Mouse (Mus musculus): ENCODE data around the gene Kcnab2. TPM values are rescaled to one million over a fixed set of nuclear protein-coding genes. Genes with fewer than 3 reads are reported as not detected.

Gene Kcnab2
- polyA plus RNA-seq, 1 experiment, result 191 TPM

DNA sequence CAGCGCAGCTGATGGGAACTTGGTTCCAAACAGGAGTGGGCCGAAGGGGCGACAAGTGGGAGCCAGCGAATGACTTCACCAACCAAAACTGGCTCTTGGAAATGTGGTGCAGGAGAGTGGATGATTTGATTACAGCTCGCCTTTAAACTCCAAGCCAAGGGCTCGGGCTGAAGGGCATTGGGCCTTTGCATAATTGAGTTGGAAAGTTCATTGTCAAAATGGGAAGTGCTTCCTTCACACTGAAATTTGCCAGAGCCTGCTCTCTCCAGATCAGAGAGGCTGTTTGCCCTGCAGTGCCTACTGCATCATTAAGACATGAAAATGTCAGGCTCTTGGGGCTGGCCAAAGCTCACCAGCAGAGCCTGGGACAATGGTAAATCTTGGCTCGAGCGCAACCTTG, 71.1 kb downstream of the Kcnab2 start:
- TF ChIP-seq CTCF (IDR thresholded peaks at IDR 0.05; ENCODE audit: borderline replicate concordance, insufficient read depth, low read depth, low read length) (no peak), POLR2A (IDR thresholded peaks at IDR 0.05; ENCODE audit: borderline replicate concordance, insufficient read depth, low read length) (no peak)
- WGBS, result 51% methylated on average over 8 of the region's 8 CpGs
- no peak overlapping the region for H3K4me3 ChIP-seq (replicated peaks; ENCODE audit: insufficient read depth, low read depth, low read length)
- DNase-seq, result no peak
- H3K4me1 ChIP-seq (ENCODE audit: control insufficient read depth, insufficient read depth, low read length), result peaks cover 16% of the 10 kb centered on the region
- H3K27ac ChIP-seq (ENCODE audit: insufficient read depth, low read length), result no peak overlapping the region
- no peaks in the 10 kb centered on the region for H3K27me3 ChIP-seq (ENCODE audit: control insufficient read depth, insufficient read depth, low read length)

GRCm38 (mm10) chr4:152405671-152406201, 71.9 kb downstream of the Kcnab2 start:
- TF ChIP-seq POLR2A (IDR thresholded peaks at IDR 0.05; ENCODE audit: borderline replicate concordance, insufficient read depth, low read length) (no peak), CTCF (IDR thresholded peaks at IDR 0.05; ENCODE audit: borderline replicate concordance, insufficient read depth, low read depth, low read length) (no peak)
- H3K4me3 ChIP-seq (replicated peaks; ENCODE audit: insufficient read depth, low read depth, low read length), result no peak overlapping the region
- 22% methylated on average over 7 of the region's 7 CpGs for WGBS
- no peak for DNase-seq
- no peak overlapping the region for H3K27ac ChIP-seq (ENCODE audit: insufficient read depth, low read length)
- H3K27me3 ChIP-seq (ENCODE audit: control insufficient read depth, insufficient read depth, low read length), result no peaks in the 10 kb centered on the region
- H3K4me1 ChIP-seq (ENCODE audit: control insufficient read depth, insufficient read depth, low read length), result peaks cover 16% of the 10 kb centered on the region

DNA sequence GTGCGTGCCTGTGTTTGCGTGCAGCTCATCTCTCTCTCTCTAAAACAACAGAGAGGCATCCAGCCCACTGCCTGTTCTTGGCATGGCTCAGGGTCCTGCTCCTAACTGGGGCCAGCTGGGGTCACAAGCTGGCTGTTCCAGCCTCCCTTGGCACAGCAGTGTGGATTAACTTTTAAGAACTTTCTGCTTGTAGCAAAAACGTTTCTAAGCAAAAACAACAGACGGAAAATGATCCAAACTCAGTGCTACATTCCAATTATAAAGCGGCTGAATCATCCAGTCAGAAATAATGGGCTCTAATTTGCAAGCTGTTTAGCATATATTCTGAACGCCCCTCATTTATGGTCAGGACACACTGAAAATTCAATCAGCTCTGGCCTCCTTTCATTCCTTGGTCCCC, 72.5 kb downstream of the Kcnab2 start:
- no peak for DNase-seq
- TF ChIP-seq CTCF (IDR thresholded peaks at IDR 0.05; ENCODE audit: borderline replicate concordance, insufficient read depth, low read depth, low read length) (no peak), POLR2A (IDR thresholded peaks at IDR 0.05; ENCODE audit: borderline replicate concordance, insufficient read depth, low read length) (no peak)
- peaks cover 16% of the 10 kb centered on the region for H3K4me1 ChIP-seq (ENCODE audit: control insufficient read depth, insufficient read depth, low read length)
- WGBS, result 80% methylated on average over 6 of the region's 6 CpGs
- no peak overlapping the region for H3K4me3 ChIP-seq (replicated peaks; ENCODE audit: insufficient read depth, low read depth, low read length)
- H3K27ac ChIP-seq (ENCODE audit: insufficient read depth, low read length), result no peak overlapping the region
- H3K27me3 ChIP-seq (ENCODE audit: control insufficient read depth, insufficient read depth, low read length), result no peaks in the 10 kb centered on the region

- no peaks in the 10 kb centered on the region for H3K27me3 ChIP-seq (ENCODE audit: control insufficient read depth, insufficient read depth, low read length)
- TF ChIP-seq CTCF (IDR thresholded peaks at IDR 0.05; ENCODE audit: borderline replicate concordance, insufficient read depth, low read depth, low read length) (no peak), POLR2A (IDR thresholded peaks at IDR 0.05; ENCODE audit: borderline replicate concordance, insufficient read depth, low read length) (no peak)
- peaks cover 13% of the 10 kb centered on the region for H3K4me1 ChIP-seq (ENCODE audit: control insufficient read depth, insufficient read depth, low read length)
- 8% methylated on average over 3 of the region's 3 CpGs for WGBS
- H3K27ac ChIP-seq (ENCODE audit: insufficient read depth, low read length), result no peak overlapping the region
- DNase-seq, result peak; percentile 67 to 79
- H3K4me3 ChIP-seq (replicated peaks; ENCODE audit: insufficient read depth, low read depth, low read length), result no peak overlapping the region
Measured at GRCm38 (mm10) chr4:152398926-152399325, 78.7 kb downstream of the Kcnab2 start.

GRCm38 (mm10) chr4:152392627-152393026, 85.0 kb downstream of the Kcnab2 start:
- no peaks in the 10 kb centered on the region for H3K27me3 ChIP-seq (ENCODE audit: control insufficient read depth, insufficient read depth, low read length)
- 70% methylated on average over 17 of the region's 17 CpGs for WGBS
- TF ChIP-seq POLR2A (IDR thresholded peaks at IDR 0.05; ENCODE audit: borderline replicate concordance, insufficient read depth, low read length) (no peak), CTCF (IDR thresholded peaks at IDR 0.05; ENCODE audit: borderline replicate concordance, insufficient read depth, low read depth, low read length) (no peak)
- peaks cover 13% of the 10 kb centered on the region for H3K4me1 ChIP-seq (ENCODE audit: control insufficient read depth, insufficient read depth, low read length)
- no peak for DNase-seq
- H3K27ac ChIP-seq (ENCODE audit: insufficient read depth, low read length), result no peak overlapping the region
- no peak overlapping the region for H3K4me3 ChIP-seq (replicated peaks; ENCODE audit: insufficient read depth, low read depth, low read length)

GRCm38 (mm10) chr4:152392192-152392591, 85.5 kb downstream of the Kcnab2 start:
- H3K27me3 ChIP-seq (ENCODE audit: control insufficient read depth, insufficient read depth, low read length), result no peaks in the 10 kb centered on the region
- DNase-seq, result peak; percentile 65 to 68
- no peak overlapping the region for H3K27ac ChIP-seq (ENCODE audit: insufficient read depth, low read length)
- peaks cover 13% of the 10 kb centered on the region for H3K4me1 ChIP-seq (ENCODE audit: control insufficient read depth, insufficient read depth, low read length)
- H3K4me3 ChIP-seq (replicated peaks; ENCODE audit: insufficient read depth, low read depth, low read length), result no peak overlapping the region
- TF ChIP-seq POLR2A (IDR thresholded peaks at IDR 0.05; ENCODE audit: borderline replicate concordance, insufficient read depth, low read length) (no peak), CTCF (IDR thresholded peaks at IDR 0.05; ENCODE audit: borderline replicate concordance, insufficient read depth, low read depth, low read length) (no peak)
- WGBS, result 4% methylated on average over 5 of the region's 5 CpGs

- WGBS, result 54% methylated on average over 16 of the region's 16 CpGs
- H3K27me3 ChIP-seq (ENCODE audit: control insufficient read depth, insufficient read depth, low read length), result no peaks in the 10 kb centered on the region
- peak in 1 of 2 experiments; percentile 34 for DNase-seq
- H3K4me3 ChIP-seq (replicated peaks; ENCODE audit: insufficient read depth, low read depth, low read length), result no peak overlapping the region
- TF ChIP-seq CTCF (IDR thresholded peaks at IDR 0.05; ENCODE audit: borderline replicate concordance, insufficient read depth, low read depth, low read length), result peak; percentile 42
- no peak for TF ChIP-seq POLR2A (IDR thresholded peaks at IDR 0.05; ENCODE audit: borderline replicate concordance, insufficient read depth, low read length)
- H3K27ac ChIP-seq (ENCODE audit: insufficient read depth, low read length), result no peak overlapping the region
- H3K4me1 ChIP-seq (ENCODE audit: control insufficient read depth, insufficient read depth, low read length), result no peaks in the 10 kb centered on the region
Measured at GRCm38 (mm10) chr4:152385644-152386043, 92.0 kb downstream of the Kcnab2 start.

GRCm38 (mm10) chr4:152382528-152383252, 95.0 kb downstream of the Kcnab2 start:
- no peaks in the 10 kb centered on the region for H3K27me3 ChIP-seq (ENCODE audit: control insufficient read depth, insufficient read depth, low read length)
- DNase-seq, result no peak
- no peaks in the 10 kb centered on the region for H3K4me1 ChIP-seq (ENCODE audit: control insufficient read depth, insufficient read depth, low read length)
- TF ChIP-seq POLR2A (IDR thresholded peaks at IDR 0.05; ENCODE audit: borderline replicate concordance, insufficient read depth, low read length) (no peak), CTCF (IDR thresholded peaks at IDR 0.05; ENCODE audit: borderline replicate concordance, insufficient read depth, low read depth, low read length) (no peak)
- WGBS, result 69% methylated on average over 17 of the region's 17 CpGs
- H3K4me3 ChIP-seq (replicated peaks; ENCODE audit: insufficient read depth, low read depth, low read length), result no peak overlapping the region
- H3K27ac ChIP-seq (ENCODE audit: insufficient read depth, low read length), result no peak overlapping the region
